Mouse (Mus musculus) liver, adult 10 weeks (tissue): ENCODE data around the gene Msi2. TPM values are rescaled to one million over a fixed set of nuclear protein-coding genes. Genes with fewer than 3 reads are reported as not detected.

Experiments used
- polyA plus RNA-seq: library from polyadenylated mRNA; stranded (reverse); fragments of 350-450 nt; fragmentation: Illumina TruSeq; extraction: RNeasy Lipid Tissue Mini Kit (QIAGEN cat#74804); gene quantifications from one replicate; pipeline ENCODE4 v1.2.3, GENCODE M21; 2014; ENCODE audit warnings: low read depth, low replicate concordance

The Msi2 gene
- polyA plus RNA-seq = 11.0 TPM

GRCm38 (mm10) chr11:88718050-88718765, at the start of gene Msi2:
TSS of gene Msi2 (minus strand) at chr11:88718513.

GRCm38 (mm10) chr11:88293631-88294393, 424.5 kb downstream of the Msi2 start, which contains the start of gene Ccdc182:
TSS of gene Ccdc182 (plus strand) at chr11:88294058.

Other genes with a start within 250 kb of the Msi2 start
- gene Akap1, start 146.1 kb upstream of the Msi2 start, polyA plus RNA-seq = 25.9 TPM
- 37.3 TPM for gene Scpep1, start 237.0 kb upstream of the Msi2 start, polyA plus RNA-seq
- gene Elobl, start 248.4 kb upstream of the Msi2 start, polyA plus RNA-seq = not detected